Mouse (Mus musculus): ENCODE measurements at regions not wholly inside any gene's neighbourhood (a gene's known extent, or its start where the extent isn't known, plus 50 kb on each side); places are given as distances from the start of the nearest gene placed in this dataset.
A peak's percentile ranks its signal among the peaks of the same experiment; 100 is the strongest.

GRCm38 (mm10) chr11:17694145-17694544 is 259.5 kb downstream of the Etaa1 start:
- no peak for ATAC-seq (replicated peaks; ENCODE audit: low FRiP score, low TSS enrichment, poor library complexity, severe bottlenecking)

GRCm38 (mm10) chr11:17708769-17709168 is 244.9 kb downstream of the Etaa1 start:
- ATAC-seq (replicated peaks; ENCODE audit: low FRiP score, low TSS enrichment, poor library complexity, severe bottlenecking), result no peak

DNA sequence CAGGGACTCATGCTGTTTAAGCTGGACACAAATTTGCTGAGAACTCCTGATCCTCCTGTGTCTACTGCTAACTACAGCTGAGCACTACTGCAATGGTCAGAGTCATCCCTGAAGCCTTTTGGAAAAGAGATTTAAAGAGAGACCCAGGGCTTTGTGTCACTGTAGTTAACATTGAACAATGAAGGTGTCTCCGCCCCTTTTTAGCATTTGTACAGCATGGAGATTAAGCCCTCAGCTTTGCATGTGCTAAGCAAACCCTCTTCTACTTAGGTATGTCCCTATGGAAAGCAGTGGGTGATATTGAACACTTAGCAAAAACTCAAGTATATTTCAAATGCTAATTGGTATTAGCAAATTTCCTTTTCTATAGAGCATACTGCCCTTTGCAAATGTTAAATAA is 231.6 kb downstream of the Etaa1 start:
- no peak for ATAC-seq (replicated peaks; ENCODE audit: low FRiP score, low TSS enrichment, poor library complexity, severe bottlenecking)

DNA sequence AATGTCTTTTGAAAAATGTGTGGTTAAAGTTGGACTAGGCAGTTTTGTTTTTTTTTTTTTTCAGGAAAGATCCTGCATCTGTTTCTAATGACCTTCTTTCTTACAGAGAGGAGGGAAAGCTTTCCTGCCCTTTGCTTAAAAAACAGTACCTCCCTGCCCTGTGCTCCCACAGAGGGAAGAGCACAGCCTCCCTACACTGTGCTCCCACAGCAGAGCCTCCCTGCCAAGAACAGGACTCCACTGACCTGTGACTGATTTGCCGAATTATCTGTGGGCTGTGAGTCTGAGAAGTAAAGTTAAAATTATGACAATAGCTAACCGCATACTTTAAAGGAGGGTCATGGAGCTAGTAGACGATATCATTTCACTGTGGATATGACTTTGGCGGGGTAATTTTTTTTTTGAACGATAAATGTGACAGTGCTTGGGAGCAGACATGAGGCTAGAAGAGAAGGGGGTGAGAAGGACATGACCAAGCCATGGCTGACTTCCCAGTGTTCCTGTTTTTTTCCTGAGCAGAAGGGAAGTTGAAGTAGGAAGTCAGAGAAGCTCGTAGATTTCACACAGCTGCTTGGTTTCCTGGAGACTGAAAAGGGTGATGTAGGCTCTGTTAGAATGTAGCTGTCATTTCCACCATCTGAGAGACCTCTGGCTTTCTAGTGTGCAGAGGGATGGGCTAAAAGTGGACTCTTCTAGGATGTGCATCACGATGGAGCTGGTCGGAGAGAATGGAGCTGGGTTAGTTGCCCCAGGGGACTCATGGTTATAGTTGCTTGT is 226.2 kb downstream of the Etaa1 start:
- no peak for ATAC-seq (replicated peaks; ENCODE audit: low FRiP score, low TSS enrichment, poor library complexity, severe bottlenecking)

- ATAC-seq (replicated peaks; ENCODE audit: low FRiP score, low TSS enrichment, poor library complexity, severe bottlenecking), result no peak
Observed at GRCm38 (mm10) chr11:17733075-17733474, 220.6 kb downstream of the Etaa1 start.

GRCm38 (mm10) chr11:17734519-17734918 is 219.2 kb downstream of the Etaa1 start:
- no peak for ATAC-seq (replicated peaks; ENCODE audit: low FRiP score, low TSS enrichment, poor library complexity, severe bottlenecking)

- ATAC-seq (replicated peaks; ENCODE audit: low FRiP score, low TSS enrichment, poor library complexity, severe bottlenecking), result no peak
Observed at GRCm38 (mm10) chr11:17738879-17739278, 214.8 kb downstream of the Etaa1 start.

DNA sequence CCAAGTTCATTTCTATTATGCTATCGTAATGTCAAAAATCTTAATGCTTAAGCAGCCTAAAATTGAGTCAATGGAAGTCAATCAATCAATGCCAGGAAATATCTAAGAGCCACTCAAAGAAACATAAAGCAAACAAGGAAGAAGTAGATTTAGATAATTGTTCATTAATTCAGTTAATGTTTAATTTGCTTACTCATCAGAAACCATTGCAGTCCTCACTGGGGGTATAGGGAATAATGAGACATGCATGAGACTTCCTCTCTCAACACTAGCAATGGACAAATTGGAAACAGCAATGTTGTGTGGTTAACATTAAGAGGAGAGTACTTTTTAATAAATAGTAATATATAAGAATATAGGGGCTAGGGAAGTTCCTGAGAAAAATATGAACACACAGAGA is 209.9 kb downstream of the Etaa1 start:
- ATAC-seq (replicated peaks; ENCODE audit: low FRiP score, low TSS enrichment, poor library complexity, severe bottlenecking), result no peak

DNA sequence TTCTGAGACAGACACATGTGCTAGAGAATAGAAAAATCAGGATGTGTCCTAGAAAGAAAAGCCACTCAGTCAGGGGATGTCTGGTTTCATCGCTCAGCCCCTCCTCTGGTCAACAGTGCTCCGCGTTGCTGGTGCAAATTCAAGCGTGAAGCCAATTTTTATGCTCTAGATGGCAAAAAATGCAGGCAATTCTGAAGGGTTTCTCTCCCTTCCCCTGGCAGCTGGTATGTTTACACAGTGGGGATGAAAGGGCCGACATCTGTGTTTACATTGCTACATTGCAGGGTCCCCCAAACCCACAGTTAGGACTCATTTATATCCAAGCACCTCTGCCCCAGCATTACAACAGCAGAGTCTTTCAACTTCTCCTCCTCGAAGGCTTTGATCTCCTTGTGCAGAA is 203.3 kb downstream of the Etaa1 start:
- no peak for ATAC-seq (replicated peaks; ENCODE audit: low FRiP score, low TSS enrichment, poor library complexity, severe bottlenecking)

- ATAC-seq (replicated peaks; ENCODE audit: low FRiP score, low TSS enrichment, poor library complexity, severe bottlenecking), result no peak
Observed at GRCm38 (mm10) chr11:17759224-17759623, 194.5 kb downstream of the Etaa1 start.

DNA sequence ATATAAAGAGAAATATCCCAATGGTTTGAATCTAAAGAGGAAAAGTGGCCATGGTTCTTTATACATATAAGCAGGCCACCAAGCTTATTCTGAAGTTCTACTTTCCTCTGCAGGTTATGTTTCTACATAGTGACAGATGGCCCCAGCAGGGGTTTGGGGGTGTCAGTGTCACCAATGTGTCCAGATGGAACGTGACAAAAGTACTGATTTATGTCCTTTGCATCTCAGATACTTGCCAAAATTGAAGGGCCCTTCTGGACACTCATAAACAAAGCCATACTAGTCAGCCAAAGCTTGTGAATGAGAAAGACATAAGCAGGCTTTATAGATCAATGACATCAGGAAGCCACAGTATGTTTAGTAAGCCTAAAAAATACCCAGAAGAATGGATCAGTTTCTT is 190.3 kb downstream of the Etaa1 start:
- ATAC-seq (replicated peaks; ENCODE audit: low FRiP score, low TSS enrichment, poor library complexity, severe bottlenecking), result no peak

DNA sequence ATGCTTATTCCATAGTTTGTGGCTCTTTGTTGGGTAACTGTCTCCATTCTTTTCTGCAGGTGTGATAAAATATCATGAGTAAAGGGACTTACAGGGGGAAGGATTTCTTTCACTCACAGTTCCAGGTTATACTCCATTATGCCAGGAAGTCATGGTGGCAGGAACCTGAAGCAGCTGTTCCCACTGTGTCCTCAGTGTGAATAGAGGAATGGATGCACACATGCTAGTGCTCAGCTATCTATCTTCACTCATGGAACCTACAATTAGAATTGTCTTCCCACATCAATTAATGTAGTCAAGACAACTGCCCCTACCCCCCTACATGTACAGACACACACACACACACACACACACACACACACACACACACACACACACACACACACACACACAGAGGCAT is 189.5 kb downstream of the Etaa1 start:
- ATAC-seq (replicated peaks; ENCODE audit: low FRiP score, low TSS enrichment, poor library complexity, severe bottlenecking), result no peak

- no peak for ATAC-seq (replicated peaks; ENCODE audit: low FRiP score, low TSS enrichment, poor library complexity, severe bottlenecking)
Observed at GRCm38 (mm10) chr11:17768345-17768759, 185.3 kb downstream of the Etaa1 start.

GRCm38 (mm10) chr11:17768837-17769466 is 184.7 kb downstream of the Etaa1 start:
- ATAC-seq (replicated peaks; ENCODE audit: low FRiP score, low TSS enrichment, poor library complexity, severe bottlenecking), result no peak

GRCm38 (mm10) chr11:17797632-17798031 is 156.0 kb downstream of the Etaa1 start:
- ATAC-seq (replicated peaks; ENCODE audit: low FRiP score, low TSS enrichment, poor library complexity, severe bottlenecking), result no peak

DNA sequence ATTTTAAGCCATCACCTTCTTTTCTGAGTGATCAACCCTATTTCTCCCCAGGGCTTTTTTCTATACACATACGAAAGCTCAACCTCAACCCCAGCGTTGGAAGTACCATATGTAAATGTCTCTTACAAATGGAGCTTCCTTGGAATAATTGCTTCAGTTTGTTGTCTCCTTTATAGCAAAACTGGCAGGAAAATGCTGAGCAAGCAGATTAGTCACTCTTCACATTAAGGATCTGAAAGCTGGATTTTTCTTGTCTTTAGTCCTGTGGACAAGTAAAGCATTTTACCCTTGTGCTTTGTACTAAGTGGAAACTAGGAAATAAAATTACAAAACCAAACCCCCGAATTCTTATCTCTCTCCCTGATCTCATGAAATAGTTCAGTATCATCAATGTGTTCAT is 145.8 kb downstream of the Etaa1 start:
- no peak for ATAC-seq (replicated peaks; ENCODE audit: low FRiP score, low TSS enrichment, poor library complexity, severe bottlenecking)

DNA sequence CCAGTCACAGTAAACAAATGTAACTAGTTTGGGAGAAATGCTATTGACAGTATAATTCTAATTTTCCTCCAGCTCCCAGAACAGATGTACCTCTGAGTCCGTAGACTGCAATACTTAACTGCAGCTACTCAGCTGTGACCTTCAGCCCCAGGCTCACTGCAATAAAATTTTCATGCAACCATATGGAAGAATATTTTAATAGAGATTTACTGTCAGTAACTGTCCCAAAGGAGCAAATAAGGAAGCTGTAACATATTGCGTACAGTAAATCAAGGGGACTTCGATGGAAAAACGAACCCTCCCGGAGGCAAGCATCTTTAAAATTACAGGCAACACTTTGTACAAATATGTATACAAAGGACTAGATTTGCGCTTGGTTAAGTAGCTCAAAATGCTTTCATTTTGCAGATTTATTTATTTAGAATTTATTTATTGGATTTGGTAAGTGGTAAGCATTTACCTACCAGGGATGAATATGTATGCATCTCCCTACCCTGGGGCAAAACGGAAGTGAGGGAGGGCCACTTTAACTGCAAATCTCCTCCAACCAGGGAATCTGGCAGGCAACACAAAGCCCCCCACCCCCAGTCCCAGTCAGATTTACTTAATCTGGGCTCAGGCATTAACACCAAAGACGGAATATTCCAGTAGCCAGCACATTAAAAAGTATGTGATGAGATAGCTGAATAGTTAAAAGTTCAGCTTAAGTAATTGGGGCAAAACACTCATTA is 141.7 kb downstream of the Etaa1 start:
- no peak for ATAC-seq (replicated peaks; ENCODE audit: low FRiP score, low TSS enrichment, poor library complexity, severe bottlenecking)

GRCm38 (mm10) chr11:17842642-17843041 is 111.0 kb downstream of the Etaa1 start:
- ATAC-seq (replicated peaks; ENCODE audit: low FRiP score, low TSS enrichment, poor library complexity, severe bottlenecking), result no peak

GRCm38 (mm10) chr11:17852405-17852804 is 101.3 kb downstream of the Etaa1 start:
- peak; percentile 84 for ATAC-seq (replicated peaks; ENCODE audit: low FRiP score, low TSS enrichment, poor library complexity, severe bottlenecking)

DNA sequence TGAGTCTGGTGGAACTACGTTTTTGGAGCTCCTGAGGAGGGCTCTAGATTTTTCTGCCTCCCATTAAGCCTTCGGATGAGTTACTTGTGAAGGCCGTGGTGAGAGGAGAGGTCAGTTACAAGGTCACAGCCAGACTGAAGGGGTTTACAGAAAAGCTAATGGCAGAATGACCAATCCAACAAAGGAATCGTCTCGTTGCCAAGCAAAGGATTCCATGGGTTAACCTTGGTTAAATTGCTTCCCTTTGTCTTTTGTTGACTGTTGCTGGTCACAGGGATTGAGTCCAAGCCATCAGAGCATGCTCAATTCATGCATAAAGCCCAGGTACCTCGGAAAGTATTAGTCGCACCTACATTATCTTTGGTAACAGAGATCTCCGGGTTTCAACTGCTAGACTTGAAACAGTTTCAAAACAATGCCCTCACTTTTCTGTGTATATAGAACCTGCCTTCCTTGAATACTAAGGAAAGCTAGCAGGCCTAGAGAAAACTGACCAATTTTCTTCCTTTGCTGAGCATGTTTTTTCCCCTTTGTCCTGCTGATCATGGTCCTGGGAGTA is 100.3 kb downstream of the Etaa1 start:
- no peak for ATAC-seq (replicated peaks; ENCODE audit: low FRiP score, low TSS enrichment, poor library complexity, severe bottlenecking)
